Mouse (Mus musculus) left cerebral cortex, adult 2 months (tissue): Measurements from ENCODE around the gene 4933411K16Rik. TPM values are rescaled to one million over a fixed set of nuclear protein-coding genes. Genes with fewer than 3 reads are reported as not detected.

Source experiments
- DNase-seq, 2 experiments: peaks; one replicate each; pipeline ENCODE4 v3.0.0; 2021 to 2022; ENCODE audit warnings: low spot score in 2 of 2, mixed read lengths in 1 of 2; ENCODE audit errors: extremely low spot score in 1 of 2
- H3K27ac ChIP-seq: fragments of 200-600 bp; 2 replicates; pipeline ENCODE4 v1.8.1; 2022
- H3K4me3 ChIP-seq: fragments of 200-600 bp; 2 replicates; pipeline ENCODE4 v1.8.1; 2022
- CTCF ChIP-seq: fragments of 200-600 bp; IDR thresholded peaks from 2 replicates; pipeline ENCODE4 v1.8.1; 2022; ENCODE audit warnings: antibody characterized with exemption, mild to moderate bottlenecking, moderate library complexity
- intact Hi-C: fragments of 180-260 bp; cut with DNase I; formaldehyde crosslinking; loops from one replicate; pipeline ENCODE4 v1.15.1; 2025
- long read RNA-seq, 2 experiments: library from polyadenylated mRNA; stranded (forward); transcript quantifications; one replicate each; pipeline ENCODE4 v2.0.0; 2021; ENCODE audit warnings: borderline mapping rate in 2 of 2
- total RNA-seq, 2 experiments: library from RNA; stranded (reverse); gene quantifications; 2 replicates each; pipeline ENCODE4 v1.2.3; 2021

The 4933411K16Rik gene
- total RNA-seq = 1 to 10 TPM in 1 of 2 experiments, under 1 TPM in 1; 0.75 to 1.2 TPM
- long read RNA-seq, experiment 1 = 0 reads
- long read RNA-seq, experiment 2 = 0 reads

GRCm38 (mm10) chr19:42051948-42052347 is at the start of gene 4933411K16Rik:
TSS of gene 4933411K16Rik (plus strand) at chr19:42052248.
- H3K4me3 ChIP-seq = no peak within 1 kb of the TSS
- no peak within 1 kb of the TSS for H3K27ac ChIP-seq
- intact Hi-C loops = no loop called here
- no peak for DNase-seq
- TF ChIP-seq CTCF = no peak

GRCm38 (mm10) chr19:42004258-42004657 is 47.8 kb upstream of the 4933411K16Rik start:
- no peak for TF ChIP-seq CTCF

DNA sequence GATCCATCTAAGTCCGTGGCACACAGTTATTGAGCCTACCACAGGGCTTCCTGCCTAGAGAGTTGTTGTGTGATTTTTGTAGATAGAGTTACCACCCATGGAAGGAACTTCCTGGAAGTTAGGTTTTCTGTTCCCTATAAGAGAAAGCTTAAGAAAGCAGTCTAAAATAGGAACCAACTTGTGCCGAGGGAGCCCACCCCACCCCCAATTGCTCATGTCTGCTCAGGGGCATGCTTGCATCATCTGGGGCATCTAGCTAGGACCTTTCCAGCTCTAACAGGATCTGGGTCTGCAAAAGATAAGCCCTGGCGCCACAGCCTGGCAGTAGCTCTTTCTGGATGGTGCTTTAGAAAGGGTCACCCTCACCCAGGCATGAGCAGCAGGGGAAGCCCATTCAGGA is 46.4 kb upstream of the 4933411K16Rik start:
- no peak for DNase-seq
- intact Hi-C loops = no loop called here
- no peak for TF ChIP-seq CTCF
- H3K4me3 ChIP-seq = no peak overlapping the region
- no peak overlapping the region for H3K27ac ChIP-seq

More at GRCm38 (mm10) chr19:42004258-42004657, 47.8 kb upstream of the 4933411K16Rik start:
- no peak for DNase-seq
- Histone ChIP-seq H3K27ac (no peak overlapping the region), H3K4me3 (no peak overlapping the region)
- intact Hi-C loops = no loop called here

GRCm38 (mm10) chr19:42006568-42006967 is 45.5 kb upstream of the 4933411K16Rik start:
- Histone ChIP-seq H3K27ac (no peak overlapping the region), H3K4me3 (no peak overlapping the region)
- no peak for TF ChIP-seq CTCF
- intact Hi-C loops = no loop called here
- no peak for DNase-seq

GRCm38 (mm10) chr19:42008586-42008985 is 43.5 kb upstream of the 4933411K16Rik start:
- Histone ChIP-seq H3K27ac (no peak overlapping the region), H3K4me3 (no peak overlapping the region)
- no peak for DNase-seq
- intact Hi-C loops = no loop called here
- no peak for TF ChIP-seq CTCF

GRCm38 (mm10) chr19:42009067-42009466 is 43.0 kb upstream of the 4933411K16Rik start:
- Histone ChIP-seq H3K4me3 (no peak overlapping the region), H3K27ac (no peak overlapping the region)
- intact Hi-C loops = no loop called here
- no peak for DNase-seq
- no peak for TF ChIP-seq CTCF

GRCm38 (mm10) chr19:42010436-42010835 is 41.6 kb upstream of the 4933411K16Rik start:
- intact Hi-C loops = no loop called here
- DNase-seq = no peak
- H3K4me3 ChIP-seq = no peak overlapping the region
- no peak for TF ChIP-seq CTCF
- no peak overlapping the region for H3K27ac ChIP-seq

DNA sequence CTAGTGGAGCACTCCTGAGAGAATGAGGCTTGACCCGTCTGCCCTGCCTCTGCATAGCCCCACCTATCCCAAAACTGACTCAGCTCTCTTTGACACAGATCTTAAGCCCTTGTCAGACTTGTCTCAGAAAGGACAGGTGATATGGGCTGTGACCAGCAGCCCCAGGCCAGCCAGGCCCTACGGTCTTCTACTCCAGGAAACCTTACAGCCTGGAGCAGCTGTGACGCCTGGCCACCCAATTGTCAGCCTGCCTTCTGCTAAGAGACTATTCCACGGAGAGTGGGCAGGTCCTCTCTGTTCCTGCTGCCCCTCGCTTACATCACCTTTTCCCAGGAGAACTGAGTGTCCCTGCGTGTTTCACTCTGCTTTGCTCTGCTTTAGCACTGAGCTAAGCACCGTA is 40.9 kb upstream of the 4933411K16Rik start:
- no peak for TF ChIP-seq CTCF
- no peak overlapping the region for H3K27ac ChIP-seq
- DNase-seq = no peak
- intact Hi-C loops = no loop called here
- H3K4me3 ChIP-seq = no peak overlapping the region

DNA sequence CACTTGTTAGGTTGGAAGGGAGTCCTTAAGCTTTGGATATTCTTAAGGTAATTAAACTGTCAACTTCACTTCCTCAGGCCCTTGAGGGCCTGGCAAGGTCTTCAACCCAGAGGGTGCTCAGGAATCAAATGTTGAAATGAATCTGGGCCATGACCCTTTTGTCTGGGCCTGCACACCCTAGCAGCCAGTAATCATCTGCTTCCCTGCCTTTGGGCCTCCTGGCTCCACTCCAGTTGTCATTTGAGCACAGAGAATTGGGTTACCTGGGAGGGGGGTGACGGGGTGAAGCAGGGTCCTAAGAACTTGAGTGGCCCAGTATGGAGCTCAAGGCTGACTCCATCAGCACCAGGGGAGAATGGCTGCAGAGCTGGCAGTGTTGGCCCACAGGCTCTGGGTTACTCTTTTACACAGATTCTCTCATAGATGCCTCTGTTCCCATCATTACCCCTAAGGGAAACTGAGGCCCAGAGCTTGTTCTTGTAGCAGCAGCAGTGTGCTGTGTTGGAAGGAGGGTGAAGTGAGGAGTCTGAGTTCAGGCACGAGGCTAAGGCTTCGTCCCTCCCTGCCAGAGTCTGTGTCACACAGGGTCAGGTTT is 37.7 kb upstream of the 4933411K16Rik start:
- TF ChIP-seq CTCF = no peak
- Histone ChIP-seq H3K27ac (no peak overlapping the region), H3K4me3 (no peak overlapping the region)
- DNase-seq = no peak
- intact Hi-C loops = no loop called here

DNA sequence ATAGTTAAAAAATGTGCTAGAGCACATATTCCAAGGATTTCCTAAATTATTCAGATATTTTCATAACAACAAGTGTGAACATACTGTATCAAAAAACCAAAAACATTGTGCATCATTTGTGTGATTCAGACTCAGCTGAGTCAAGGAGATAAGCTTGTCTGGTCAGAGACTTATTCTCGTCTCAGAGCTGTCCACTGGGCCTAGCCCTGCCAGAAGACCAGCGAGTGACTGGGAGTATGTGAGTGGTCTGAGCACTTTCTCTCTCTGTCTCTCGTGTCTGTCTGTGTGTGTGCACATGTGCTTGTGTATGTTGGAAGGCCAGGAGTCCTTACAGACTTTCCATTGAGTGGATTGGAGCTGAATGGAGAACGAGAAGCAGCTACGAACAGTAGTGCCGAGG is 37.0 kb upstream of the 4933411K16Rik start:
- Histone ChIP-seq H3K27ac (no peak overlapping the region), H3K4me3 (no peak overlapping the region)
- no peak for TF ChIP-seq CTCF
- intact Hi-C loops = no loop called here
- no peak for DNase-seq

DNA sequence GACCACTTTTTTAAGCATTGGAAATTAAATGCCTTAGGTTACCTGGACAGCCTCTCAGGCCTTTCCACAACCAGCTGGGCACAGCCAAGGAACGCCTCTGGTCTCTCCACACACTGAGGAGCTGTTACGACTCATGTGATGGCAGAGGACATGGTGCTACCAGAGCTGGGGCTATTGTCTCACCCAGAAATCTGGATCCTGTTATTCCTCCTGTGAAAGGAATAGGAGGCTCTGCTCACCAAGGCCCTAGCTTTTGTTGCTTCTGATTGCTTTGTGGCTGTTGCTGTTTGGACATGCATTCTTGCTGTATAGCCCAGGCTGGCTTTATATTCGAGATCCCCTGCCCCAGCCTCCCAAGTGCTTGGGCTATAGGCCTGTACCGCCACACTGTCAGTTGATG is 35.8 kb upstream of the 4933411K16Rik start:
- intact Hi-C loops = no loop called here
- no peak for DNase-seq

DNA sequence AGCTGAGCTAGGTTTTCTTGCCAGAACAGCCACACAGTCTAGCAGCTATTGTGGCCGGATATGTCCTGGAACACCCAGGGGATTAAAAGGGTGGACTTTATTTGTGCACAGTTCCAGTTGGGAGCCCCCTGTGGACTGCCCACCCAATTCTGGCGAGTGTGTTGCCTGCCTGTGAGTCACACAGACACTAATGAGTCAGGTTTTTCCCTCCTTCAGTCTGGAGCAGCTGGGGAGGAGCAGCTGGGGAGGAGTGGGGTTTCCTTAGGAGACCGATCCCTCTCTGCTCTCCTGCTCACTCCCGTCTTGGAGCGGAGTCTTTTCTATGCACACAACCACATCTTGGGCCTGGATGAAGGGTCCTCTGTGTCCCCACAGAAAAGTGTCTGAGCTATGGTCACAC is 35.2 kb upstream of the 4933411K16Rik start:
- intact Hi-C loops = no loop called here
- H3K4me3 ChIP-seq = no peak overlapping the region
- DNase-seq = peak; percentile 42 to 48
- peak overlapping the region; percentile 86 for H3K27ac ChIP-seq
- no peak for TF ChIP-seq CTCF

More for the DNA sequence above, 35.8 kb upstream of the 4933411K16Rik start:
- H3K4me3 ChIP-seq = no peak overlapping the region
- H3K27ac ChIP-seq = peak overlapping the region; percentile 86
- no peak for TF ChIP-seq CTCF
